ENCODE assay signal across 9 mouse cellular contexts in genomic region chr4:129237843-129238441, GRCm38 (mm10). TPM values are rescaled to one million over a fixed set of nuclear protein-coding genes. Genes with fewer than 3 reads are reported as not detected.
DNase-seq lines count a peak whose midpoint lies in the region; ATAC-seq and TF ChIP-seq lines count a peak whose summit lies in the region.
"Had no signal": no experiment of that assay in that cellular context is flagged by ENCODE, and none has a peak within 500 bp of the region (broad histone marks: within the 10 kb centered on the region; RNA-seq: fewer than 3 reads in every experiment).

No protein-coding gene starts in this region.

- no peak for ATAC-seq in liver, embryonic 11.5 days (replicated peaks; ENCODE audit: low FRiP score)
- no peak for ATAC-seq in embryonic facial prominence, embryonic 13.5 days (ENCODE audit: insufficient number of reproducible peaks, insufficient read depth, low FRiP score, low TSS enrichment, low read depth)
- ATAC-seq in intestine, embryonic 16.5 days = no peak
- no peak for ATAC-seq in megakaryocyte progenitor cell, adult 5-6 weeks (replicated peaks; ENCODE audit: poor library complexity)

- H3K27me3 ChIP-seq in liver, embryonic 11.5 days (replicated peaks; ENCODE audit: control insufficient read depth, insufficient read depth, low read length) = peaks cover 40% of the 10 kb centered on the region
- H3K27me3 ChIP-seq in embryonic facial prominence, embryonic 13.5 days = no peaks in the 10 kb centered on the region
- no peaks in the 10 kb centered on the region for H3K27me3 ChIP-seq in intestine, embryonic 16.5 days (replicated peaks; ENCODE audit: control insufficient read depth, insufficient read depth, low read length)
- no peaks in the 10 kb centered on the region for H3K27me3 ChIP-seq in myocyte (ENCODE audit: control insufficient read depth, insufficient read depth, insufficient read length)

- H3ac ChIP-seq in myocyte (ENCODE audit: control insufficient read depth, insufficient read length) = no peak overlapping the region

- peak overlapping the region; percentile 99 for H3K4me2 ChIP-seq in liver, embryonic 11.5 days
- peak overlapping the region; percentile 89 for H3K4me2 ChIP-seq in embryonic facial prominence, embryonic 13.5 days
- peak overlapping the region; percentile 99 for H3K4me2 ChIP-seq in intestine, embryonic 16.5 days (ENCODE audit: low read depth, low read length)
- peak overlapping the region; percentile 16 for H3K4me2 ChIP-seq in myocyte (ENCODE audit: low read depth)

- 13% methylated on average over 21 of the region's 21 CpGs for WGBS in liver, embryonic 11.5 days
- WGBS in embryonic facial prominence, embryonic 13.5 days = 5% methylated on average over 21 of the region's 21 CpGs
- WGBS in intestine, embryonic 16.5 days = 10% methylated on average over 21 of the region's 21 CpGs

- H3K9me3 ChIP-seq in liver, embryonic 11.5 days (ENCODE audit: control insufficient read depth, low read length) = no peaks in the 10 kb centered on the region
- H3K9me3 ChIP-seq in embryonic facial prominence, embryonic 13.5 days = no peaks in the 10 kb centered on the region
- no peaks in the 10 kb centered on the region for H3K9me3 ChIP-seq in intestine, embryonic 16.5 days (ENCODE audit: control insufficient read depth, low read length)

- H3K36me3 ChIP-seq in liver, embryonic 11.5 days (ENCODE audit: control insufficient read depth, insufficient read depth, low read length) = no peaks in the 10 kb centered on the region
- H3K36me3 ChIP-seq in embryonic facial prominence, embryonic 13.5 days = no peaks in the 10 kb centered on the region
- no peaks in the 10 kb centered on the region for H3K36me3 ChIP-seq in intestine, embryonic 16.5 days (ENCODE audit: control insufficient read depth, insufficient read depth, low read length)
- no peaks in the 10 kb centered on the region for H3K36me3 ChIP-seq in myocyte (ENCODE audit: control insufficient read depth, insufficient read depth)

- peaks cover 44% of the 10 kb centered on the region for H3K4me1 ChIP-seq in liver, embryonic 11.5 days (replicated peaks; ENCODE audit: control insufficient read depth, insufficient read depth, low read length)
- peaks cover 46% of the 10 kb centered on the region for H3K4me1 ChIP-seq in embryonic facial prominence, embryonic 13.5 days
- H3K4me1 ChIP-seq in intestine, embryonic 16.5 days (ENCODE audit: control insufficient read depth, insufficient read depth, low read length) = peaks cover 72% of the 10 kb centered on the region

- peak overlapping the region; percentile 73 for H3K4me3 ChIP-seq in liver, embryonic 11.5 days (ENCODE audit: low read depth, low read length)
- peak overlapping the region; percentile 79 for H3K4me3 ChIP-seq in embryonic facial prominence, embryonic 13.5 days
- peak overlapping the region; percentile 71 for H3K4me3 ChIP-seq in intestine, embryonic 16.5 days (ENCODE audit: low read length)
- H3K4me3 ChIP-seq in myocyte = no peak overlapping the region

- no peak overlapping the region for H3K27ac ChIP-seq in liver, embryonic 11.5 days (ENCODE audit: low read depth, low read length)
- no peak overlapping the region for H3K27ac ChIP-seq in embryonic facial prominence, embryonic 13.5 days
- peak overlapping the region; percentile 90 for H3K27ac ChIP-seq in intestine, embryonic 16.5 days (ENCODE audit: low read length)

- peaks cover 86% of the 10 kb centered on the region for H3K79me2 ChIP-seq in myocyte (ENCODE audit: control insufficient read depth, insufficient read depth)

- DNase-seq in liver, embryonic 11.5 days (ENCODE audit: low spot score) = no peak
- no peak for DNase-seq in liver
- no peak for DNase-seq in spleen, postnatal 14 days (ENCODE audit: low spot score in 2 of 2)
- no peak for DNase-seq in adrenal gland, adult 8-10 months

- 0 out of 2 replicates have a peak overlapping the region, but pooled peaks have one; percentile 9 for H3K9ac ChIP-seq in liver, embryonic 11.5 days (ENCODE audit: low read depth, low read length)
- peak overlapping the region; percentile 82 for H3K9ac ChIP-seq in embryonic facial prominence, embryonic 13.5 days
- peak overlapping the region; percentile 80 for H3K9ac ChIP-seq in intestine, embryonic 16.5 days (ENCODE audit: low read depth, low read length)

- no peak for TF ChIP-seq POLR2A in myocyte (IDR thresholded peaks at IDR 0.05; ENCODE audit: insufficient read length, low read depth)

TF ChIP-seq in myocyte, 11 proteins besides CTCF, POLR2A, EP300 and RAD21:
- no peak for TF ChIP-seq MAX (IDR thresholded peaks at IDR 0.05; ENCODE audit: low read depth)
- no peak for TF ChIP-seq TCF3 (IDR thresholded peaks at IDR 0.05; ENCODE audit: insufficient read length, low read depth)
- TF ChIP-seq REST (IDR thresholded peaks at IDR 0.05; ENCODE audit: insufficient read depth, insufficient read length) = no peak
- no peak for TF ChIP-seq POLR2AphosphoS2 (IDR thresholded peaks at IDR 0.05; ENCODE audit: insufficient read length, low read depth)

RNA-seq across cellular contexts. Expression of gene C77080, which starts 23.3 kb away (rescaled TPM):
- polyA plus RNA-seq in liver, embryonic 11.5 days (2014; fragmentation: Nextera tagmentation; extraction: Ambion mirVana) = 1.2 and 1.6 TPM in 2 replicates
- polyA plus RNA-seq in embryonic facial prominence, embryonic 13.5 days (2015; fragmentation: Nextera tagmentation; extraction: Ambion mirVana) = 7.6 and 8.4 TPM in 2 replicates
- polyA plus RNA-seq in intestine, embryonic 16.5 days (2015; fragmentation: Nextera tagmentation; extraction: Ambion mirVana) = 6.5 and 7.5 TPM in 2 replicates
- polyA plus RNA-seq in myocyte (2012; fragmentation: generic; extraction: Trizol) = 25.4 TPM
- 0.12 and 0.25 TPM in 2 replicates for total RNA-seq in megakaryocyte progenitor cell, adult 5-6 weeks (2015)
- total RNA-seq in megakaryocyte progenitor cell, adult 5-6 weeks (2017) = not detected in 2 replicates
- total RNA-seq in adrenal gland, adult 8-10 months (2022) = 10 to 100 TPM; 23.9 to 44.8 (median 34.4) TPM

RNA-seq across cellular contexts. Expression of gene Yars, which starts 48.4 kb away (rescaled TPM):
- 129 TPM in 2 replicates for polyA plus RNA-seq in liver, embryonic 11.5 days (2014; fragmentation: Nextera tagmentation; extraction: Ambion mirVana)
- polyA plus RNA-seq in embryonic facial prominence, embryonic 13.5 days (2015; fragmentation: Nextera tagmentation; extraction: Ambion mirVana) = 80.0 and 84.5 TPM in 2 replicates
- 104 and 107 TPM in 2 replicates for polyA plus RNA-seq in intestine, embryonic 16.5 days (2015; fragmentation: Nextera tagmentation; extraction: Ambion mirVana)
- polyA plus RNA-seq in myocyte (2012; fragmentation: generic; extraction: Trizol) = 183 TPM
- total RNA-seq in megakaryocyte progenitor cell, adult 5-6 weeks (2015) = 25.2 and 28.0 TPM in 2 replicates
- total RNA-seq in megakaryocyte progenitor cell, adult 5-6 weeks (2017) = 55.3 and 60.7 TPM in 2 replicates
- 100 to 1,000 TPM in 1 of 4 experiments, 10 to 100 TPM in 3; 83.3 to 108 (median 89.0) TPM for total RNA-seq in adrenal gland, adult 8-10 months (2022)

RNA-seq across cellular contexts. Expression of gene S100pbp, which starts 48.4 kb away (rescaled TPM):
- 17.2 and 18.9 TPM in 2 replicates for polyA plus RNA-seq in liver, embryonic 11.5 days (2014; fragmentation: Nextera tagmentation; extraction: Ambion mirVana)
- 25.4 and 25.5 TPM in 2 replicates for polyA plus RNA-seq in embryonic facial prominence, embryonic 13.5 days (2015; fragmentation: Nextera tagmentation; extraction: Ambion mirVana)
- 10.3 and 10.9 TPM in 2 replicates for polyA plus RNA-seq in intestine, embryonic 16.5 days (2015; fragmentation: Nextera tagmentation; extraction: Ambion mirVana)
- polyA plus RNA-seq in myocyte (2012; fragmentation: generic; extraction: Trizol) = 7.8 TPM
- 25.1 and 42.6 TPM in 2 replicates for total RNA-seq in megakaryocyte progenitor cell, adult 5-6 weeks (2015)
- 13.2 and 23.5 TPM in 2 replicates for total RNA-seq in megakaryocyte progenitor cell, adult 5-6 weeks (2017)
- 10 to 100 TPM; 21.7 to 31.7 (median 25.4) TPM for total RNA-seq in adrenal gland, adult 8-10 months (2022)

RNA-seq across cellular contexts. Expression of gene Sync, which starts 49.5 kb away (rescaled TPM):
- polyA plus RNA-seq in liver, embryonic 11.5 days (2014; fragmentation: Nextera tagmentation; extraction: Ambion mirVana) = 0.36 and 0.40 TPM in 2 replicates
- polyA plus RNA-seq in embryonic facial prominence, embryonic 13.5 days (2015; fragmentation: Nextera tagmentation; extraction: Ambion mirVana) = 0.96 and 1.2 TPM in 2 replicates
- polyA plus RNA-seq in intestine, embryonic 16.5 days (2015; fragmentation: Nextera tagmentation; extraction: Ambion mirVana) = 1.1 and 1.3 TPM in 2 replicates
- polyA plus RNA-seq in myocyte (2012; fragmentation: generic; extraction: Trizol) = 51.1 TPM
- not detected in 2 replicates for total RNA-seq in megakaryocyte progenitor cell, adult 5-6 weeks (2015)
- total RNA-seq in megakaryocyte progenitor cell, adult 5-6 weeks (2017) = 0.08 TPM in 1 of 2 replicates, not detected in the other
- total RNA-seq in adrenal gland, adult 8-10 months (2022) = 1 to 10 TPM in 3 of 4 experiments, under 1 TPM in 1; 0.73 to 2.5 (median 1.1) TPM
- total RNA-seq: liver, adult 2 months had no signal

Comparison
In these comparisons a context has a peak if more than half of its experiments do, and no peak if none do; other contexts are left out.
1. H3K4me2 ChIP-seq: peak in every context shown above with its lines; median percentile 99 in liver, embryonic 11.5 days; 99 in intestine, embryonic 16.5 days; 89 in embryonic facial prominence, embryonic 13.5 days; 16 in myocyte.
2. H3K9ac ChIP-seq: peak in every context shown above with its lines; median percentile 82 in embryonic facial prominence, embryonic 13.5 days; 80 in intestine, embryonic 16.5 days; 9 in liver, embryonic 11.5 days.